Mouse (Mus musculus): ENCODE measurements around the gene Olfr725.

- TF ChIP-seq CTCF (IDR thresholded peaks at IDR 0.05) (no peak), EP300 (IDR thresholded peaks at IDR 0.05) (no peak)
These were observed 21.0 kb upstream of the Olfr725 start for GRCm38 (mm10) chr14:50061179-50061578.

Data from lung, postnatal 0 days (tissue).